Mouse (Mus musculus) CH12.LX (cell line): ENCODE data around the gene Pdss1.

Experiments
- CTCF ChIP-seq, 2 experiments: IDR thresholded peaks in 1 of 2; conservative IDR thresholded peaks in 1 of 2; 2 replicates each; pipeline ENCODE4 v1.5.1; 2011 to 2012; ENCODE audit warnings: low read depth in 2 of 2, low read length in 2 of 2, improper control_type of control experiment in 1 of 2, inconsistent platforms in 1 of 2, mild to moderate bottlenecking in 1 of 2, moderate library complexity in 1 of 2
- GABPA ChIP-seq: IDR thresholded peaks from 2 replicates; pipeline ENCODE4 v1.6.1; 2012; ENCODE audit warnings: low read depth, low read length, improper control_type of control experiment, inconsistent platforms; ENCODE audit not compliant: insufficient replicate concordance
- MAX ChIP-seq: IDR thresholded peaks from 2 replicates; pipeline ENCODE4 v1.6.1; 2011; ENCODE audit warnings: low read length, improper control_type of control experiment
- POLR2A ChIP-seq: IDR thresholded peaks from 2 replicates; pipeline ENCODE4 v1.6.1; 2011; ENCODE audit warnings: low read depth, mild to moderate bottlenecking, improper control_type of control experiment, low read length
- RCOR1 ChIP-seq: conservative IDR thresholded peaks from 2 replicates; pipeline ENCODE4 v1.6.1; 2012; ENCODE audit warnings: low read depth, mild to moderate bottlenecking, inconsistent platforms, low read length, improper control_type of control experiment

DNA sequence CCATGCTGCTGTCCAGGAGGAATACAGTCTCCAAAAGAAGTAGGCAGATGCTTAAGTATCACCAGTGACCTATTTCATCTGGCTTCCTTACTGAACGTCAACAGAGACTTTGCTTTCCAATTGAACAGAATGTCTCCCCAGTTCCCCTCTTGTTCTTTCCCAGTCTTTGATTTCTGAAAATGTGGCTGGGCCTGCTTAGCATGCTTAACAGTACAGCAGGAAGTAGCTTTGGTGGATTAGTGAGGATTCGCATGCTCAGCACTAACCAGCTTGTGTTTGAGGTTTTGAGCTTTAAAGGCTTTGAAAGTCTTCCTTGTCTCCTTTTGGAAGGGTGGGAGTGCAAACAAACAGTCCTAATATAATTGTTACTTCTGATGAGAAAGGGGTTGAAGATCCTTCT lies 32.9 kb downstream of the Pdss1 start:
- TF ChIP-seq CTCF (conservative IDR thresholded peaks at IDR 0.05 in 1 of 2, IDR thresholded peaks at IDR 0.05 in 1 of 2; ENCODE audit: low read depth in 2 of 2, low read length in 2 of 2) (no peak), MAX (no peak), POLR2A (no peak), RCOR1 (no peak), GABPA (no peak)
